8 mouse cellular contexts compared by ENCODE assay signal in genomic region chr13:14522128-14522905, GRCm38 (mm10). TPM values are rescaled to one million over a fixed set of nuclear protein-coding genes. Genes with fewer than 3 reads are reported as not detected.
DNase-seq lines count a peak whose midpoint lies in the region; ATAC-seq and TF ChIP-seq lines count a peak whose summit lies in the region.

No protein-coding gene starts in this region.

- H3K27ac ChIP-seq in heart, adult 2 months: no peak overlapping the region
- no peak overlapping the region for H3K27ac ChIP-seq in lung, postnatal 0 days (ENCODE audit: low read length)

- no peak overlapping the region for H3K9ac ChIP-seq in heart, adult 2 months (ENCODE audit: low read depth, low read length)
- H3K9ac ChIP-seq in lung, postnatal 0 days (replicated peaks; ENCODE audit: low read depth): no peak overlapping the region

- no peaks in the 10 kb centered on the region for H3K9me3 ChIP-seq in lung, postnatal 0 days (ENCODE audit: low read length)

- intact Hi-C loops in heart, adult 2 months (cut with DNase I): no loop called here
- intact Hi-C loops in heart, postnatal 25 days (cut with DNase I): no loop called here

- H3K4me3 ChIP-seq in heart, adult 2 months: peak overlapping the region; percentile 7; the same call in 1 of the 2 replicates
- peak overlapping the region; percentile 38 for H3K4me3 ChIP-seq in lung, postnatal 0 days (ENCODE audit: low read depth, low read length)

- peak overlapping the region; percentile 78 for H3K4me2 ChIP-seq in lung, postnatal 0 days (replicated peaks; ENCODE audit: low read depth, low read length)

- no peaks in the 10 kb centered on the region for H3K4me1 ChIP-seq in heart, adult 2 months (ENCODE audit: control insufficient read depth, insufficient read depth, low read length)
- no peaks in the 10 kb centered on the region for H3K4me1 ChIP-seq in lung, postnatal 0 days (ENCODE audit: insufficient read depth, low read depth, low read length)

- peak; percentile 44 for ATAC-seq in lung, postnatal 0 days

- no peak for TF ChIP-seq POLR2A in heart, adult 2 months (IDR thresholded peaks at IDR 0.05; ENCODE audit: insufficient read depth, low read depth, low read length)

- 3% methylated on average over 38 of the region's 38 CpGs for WGBS in heart, adult 2 months
- 2% methylated on average over 38 of the region's 38 CpGs for WGBS in lung, postnatal 0 days

- TF ChIP-seq CTCF in heart, adult 2 months (IDR thresholded peaks at IDR 0.05): no peak
- no peak for TF ChIP-seq CTCF in lung, postnatal 0 days (IDR thresholded peaks at IDR 0.05)

- peaks cover 7% of the 10 kb centered on the region; the same call in 1 of the 2 replicates for H3K27me3 ChIP-seq in heart, adult 2 months (ENCODE audit: control insufficient read depth, insufficient read depth, low read length)
- H3K27me3 ChIP-seq in lung, postnatal 0 days (replicated peaks; ENCODE audit: insufficient read depth, low read length): 0 out of 2 replicates have a peak, but pooled peaks cover 6% of the 10 kb centered on the region

- TF ChIP-seq EP300 in heart, adult 2 months (IDR thresholded peaks at IDR 0.05; ENCODE audit: insufficient read depth, low read depth, low read length): no peak
- TF ChIP-seq EP300 in lung, postnatal 0 days (IDR thresholded peaks at IDR 0.05): no peak

- no peaks in the 10 kb centered on the region for H3K36me3 ChIP-seq in heart, adult 2 months (ENCODE audit: control insufficient read depth, insufficient read depth, low read length)
- H3K36me3 ChIP-seq in lung, postnatal 0 days (ENCODE audit: insufficient read depth, low read length): no peaks in the 10 kb centered on the region

- H3K79me2 ChIP-seq in heart, adult 2 months (replicated peaks; ENCODE audit: control insufficient read depth, insufficient read depth, low read length): no peaks in the 10 kb centered on the region

- peak in 1 of 2 experiments; percentile 23 for DNase-seq in heart, adult 2 months
- no peak for DNase-seq in heart, postnatal 25 days (ENCODE audit: low spot score)
- DNase-seq in cerebellum, adult 9-11 months: peak; percentile 74
- DNase-seq in frontal cortex, postnatal 10 days (ENCODE audit: low spot score in 2 of 2): peak; percentile 64
- DNase-seq in layer of hippocampus, adult 8-10 months (ENCODE audit: low spot score in 2 of 2): peak; percentile 48 to 53
- peak; percentile 19 for DNase-seq in lung, postnatal 0 days (ENCODE audit: low spot score)
- peak; percentile 76 for DNase-seq in right cerebral cortex, postnatal 4 days
- DNase-seq in thymus, adult 18-20 months: no peak

RNA-seq across cellular contexts. Expression of gene Hecw1, which starts 0.7 kb away (rescaled TPM):
- total RNA-seq in heart, adult 2 months (2021): under 1 TPM; 0.05 to 0.73 TPM
- polyA plus RNA-seq in heart, adult 2 months (2012; rRNA removed): 0.04 and 0.20 TPM in 2 replicates
- under 1 TPM; 0.21 to 0.31 TPM for total RNA-seq in heart, postnatal 25 days (2021)
- 10 to 100 TPM; 60.8 to 92.2 (median 69.4) TPM for total RNA-seq in layer of hippocampus, adult 8-10 months (2022)
- polyA plus RNA-seq in lung, postnatal 0 days (2015; fragmentation: Nextera tagmentation; extraction: Ambion mirVana): 0.10 and 0.15 TPM in 2 replicates

Comparison
In these comparisons a context has a peak if more than half of its experiments do, and no peak if none do; other contexts are left out.
1. DNase-seq: peak in cerebellum, adult 9-11 months (single experiment), frontal cortex, postnatal 10 days (2 of 2), layer of hippocampus, adult 8-10 months (2 of 2), lung, postnatal 0 days (single experiment) and right cerebral cortex, postnatal 4 days (single experiment); none in heart, postnatal 25 days (single experiment) and thymus, adult 18-20 months (0 of 2).
2. RNA of gene Hecw1, which starts 0.7 kb away (total RNA-seq): 60.8 to 92.2 TPM in layer of hippocampus, adult 8-10 months; 0.05 to 0.73 TPM in heart, adult 2 months and 0.21 to 0.31 TPM in heart, postnatal 25 days; every median in the first group is over 10 times any median in the second.